Comparison of ENCODE assay signal across 9 mouse cellular contexts in the genomic region with DNA sequence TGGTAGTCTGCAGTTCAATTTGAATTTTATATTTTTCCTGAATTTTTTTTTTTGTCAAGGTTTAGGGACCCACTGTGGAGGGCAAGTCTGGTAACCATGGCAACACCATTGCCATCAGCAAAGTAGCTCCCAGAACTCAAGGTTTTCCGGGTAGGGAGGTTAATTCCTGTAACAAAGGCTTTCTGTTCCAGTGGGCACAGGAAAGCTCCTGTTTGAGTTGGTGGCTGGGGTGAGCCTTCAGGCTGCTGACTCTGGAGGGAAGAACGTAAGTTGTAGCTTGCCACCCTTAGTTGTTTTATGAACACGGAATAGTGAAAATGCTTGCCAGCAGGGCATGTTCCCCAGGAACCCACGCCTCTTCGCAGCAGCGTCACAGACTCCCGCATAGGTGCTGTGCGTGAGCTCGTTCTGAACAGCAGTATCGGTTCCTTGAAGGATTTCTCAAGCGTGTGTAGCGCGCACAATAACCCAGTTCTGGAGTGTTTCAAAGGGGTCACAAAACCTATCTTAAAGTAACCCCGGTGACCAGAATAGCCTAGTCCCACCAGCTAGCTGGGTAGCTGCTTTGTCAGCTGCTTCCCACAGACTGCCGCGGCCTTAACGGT. TPM values are rescaled to one million over a fixed set of nuclear protein-coding genes. Genes with fewer than 3 reads are reported as not detected.
DNase-seq lines count a peak whose midpoint lies in the region; ATAC-seq lines count a peak whose summit lies in the region.
"Had no signal": no experiment of that assay in that cellular context is flagged by ENCODE, and none has a peak within 500 bp of the region (broad histone marks: within the 10 kb centered on the region; RNA-seq: fewer than 3 reads in every experiment).

A gene (plus strand): TSS at position 436 of the 605 bp plus-strand sequence.

- H3K4me1 ChIP-seq in neural tube, embryonic 13.5 days (replicated peaks): peaks cover 7% of the 10 kb centered on the region; the same call in 1 of the 2 replicates
- H3K4me1 ChIP-seq in forebrain, embryonic 14.5 days (ENCODE audit: control insufficient read depth, insufficient read depth, low read length): peaks cover 3% of the 10 kb centered on the region; the same call in 1 of the 2 replicates

- 58% methylated on average over 17 of the region's 17 CpGs for WGBS in neural tube, embryonic 13.5 days
- 52% methylated on average over 17 of the region's 17 CpGs for WGBS in forebrain, embryonic 14.5 days

- H3K9ac ChIP-seq in neural tube, embryonic 13.5 days: no peak within 1 kb of the TSS; the same call in 1 of the 2 replicates
- peak within 1 kb of the TSS; percentile 8; the same call in 1 of the 2 replicates for H3K9ac ChIP-seq in forebrain, embryonic 14.5 days (ENCODE audit: low read length)

- peak within 1 kb of the TSS; percentile 40; the same call in 1 of the 2 replicates for H3K27ac ChIP-seq in neural tube, embryonic 13.5 days (replicated peaks)
- peak within 1 kb of the TSS; percentile 39; the same call in 1 of the 2 replicates for H3K27ac ChIP-seq in forebrain, embryonic 14.5 days (ENCODE audit: low read depth, low read length)

- no peak within 1 kb of the TSS for H3K4me3 ChIP-seq in neural tube, embryonic 13.5 days
- no peak within 1 kb of the TSS for H3K4me3 ChIP-seq in forebrain, embryonic 14.5 days (ENCODE audit: low read depth, low read length)

- no peak for ATAC-seq in neural tube, embryonic 13.5 days (ENCODE audit: low read depth)
- ATAC-seq in forebrain, embryonic 14.5 days: no peak

- no peaks in the 10 kb centered on the region for H3K36me3 ChIP-seq in neural tube, embryonic 13.5 days
- no peaks in the 10 kb centered on the region for H3K36me3 ChIP-seq in forebrain, embryonic 14.5 days (ENCODE audit: control insufficient read depth, insufficient read depth, low read length)

- intact Hi-C loops in left cerebral cortex, postnatal 14 days (cut with DNase I): no loop called here

- no peaks in the 10 kb centered on the region for H3K27me3 ChIP-seq in neural tube, embryonic 13.5 days
- no peaks in the 10 kb centered on the region for H3K27me3 ChIP-seq in forebrain, embryonic 14.5 days (replicated peaks; ENCODE audit: control insufficient read depth, insufficient read depth, low read length)

- peak within 1 kb of the TSS; percentile 36 for H3K4me2 ChIP-seq in neural tube, embryonic 13.5 days
- 0 out of 2 replicates have a peak within 1 kb of the TSS, but pooled peaks have one; percentile 9 for H3K4me2 ChIP-seq in forebrain, embryonic 14.5 days (ENCODE audit: low read length)

- no peaks in the 10 kb centered on the region for H3K9me3 ChIP-seq in neural tube, embryonic 13.5 days
- no peaks in the 10 kb centered on the region for H3K9me3 ChIP-seq in forebrain, embryonic 14.5 days (replicated peaks; ENCODE audit: control insufficient read depth, low read length)

- no peak for DNase-seq in neural tube, embryonic 10.5 days (ENCODE audit: extremely low spot score, low spot score)
- DNase-seq in forebrain, embryonic 14.5 days (ENCODE audit: low spot score): peak; percentile 52
- peak; percentile 10 to 26 for DNase-seq in left cerebral cortex, postnatal 14 days (ENCODE audit: low spot score in 2 of 2)
- peak; percentile 10 for DNase-seq in right cerebral cortex, postnatal 4 days
- no peak for DNase-seq in natural killer cell, adult 2 months (ENCODE audit: low spot score in 2 of 2)
- no peak for DNase-seq in adrenal gland, adult (ENCODE audit: inconsistent age in 2 of 2, low spot score in 1 of 2)
- DNase-seq: cerebellum, postnatal 25 days had no signal

RNA-seq across cellular contexts. Expression of the gene that starts here (rescaled TPM):
- 2.3 and 3.0 TPM in 2 replicates for polyA plus RNA-seq in neural tube, embryonic 13.5 days (2015; fragmentation: Nextera tagmentation; extraction: Ambion mirVana)
- polyA plus RNA-seq in forebrain, embryonic 14.5 days (2014; fragmentation: Nextera tagmentation; extraction: Ambion mirVana): 1.3 and 1.6 TPM in 2 replicates
- total RNA-seq in left cerebral cortex, postnatal 14 days (2021): 10 to 100 TPM in 1 of 2 experiments, 1 to 10 TPM in 1; 7.0 to 10.8 TPM
- polyA plus RNA-seq: heart, postnatal 0 days had no signal

Comparison
In these comparisons a context has a peak if more than half of its experiments do, and no peak if none do; other contexts are left out.
1. DNase-seq: peak in forebrain, embryonic 14.5 days (single experiment), left cerebral cortex, postnatal 14 days (2 of 2) and right cerebral cortex, postnatal 4 days (single experiment); none in neural tube, embryonic 10.5 days (single experiment), natural killer cell, adult 2 months (0 of 2) and adrenal gland, adult (0 of 2).